Mouse (Mus musculus) kidney, adult 2 months (tissue): ENCODE data around the gene Irak1bp1. TPM values are rescaled to one million over a fixed set of nuclear protein-coding genes. Genes with fewer than 3 reads are reported as not detected.
A peak's percentile ranks its signal among the peaks of the same experiment; 100 is the strongest.

ENCODE experiments used
- DNase-seq: peaks from one replicate; pipeline ENCODE4 v3.0.0; 2021
- H3K27ac ChIP-seq: fragments of 200-500 bp; 2 replicates; pipeline ENCODE4 v1.5.1; 2012; ENCODE audit warnings: low read depth, low read length, control low read depth, inconsistent platforms; ENCODE audit not compliant: insufficient read depth
- H3K27me3 ChIP-seq: fragments of 200-500 bp; replicated peaks from 2 replicates; pipeline ENCODE4 v1.6.1; 2012; ENCODE audit warnings: mild to moderate bottlenecking, moderate library complexity, low read length, inconsistent platforms; ENCODE audit not compliant: control insufficient read depth, insufficient read depth
- H3K36me3 ChIP-seq: fragments of 200-500 bp; 2 replicates; pipeline ENCODE4 v1.6.1; 2012; ENCODE audit warnings: mild to moderate bottlenecking, moderate library complexity, low read length, inconsistent platforms; ENCODE audit not compliant: control insufficient read depth, insufficient read depth
- H3K4me1 ChIP-seq: fragments of 200-500 bp; 2 replicates; pipeline ENCODE4 v1.6.1; 2011; ENCODE audit warnings: low read length; ENCODE audit not compliant: control insufficient read depth, insufficient read depth
- H3K4me3 ChIP-seq: fragments of 200-500 bp; 2 replicates; pipeline ENCODE4 v1.5.1; 2011; ENCODE audit warnings: mild to moderate bottlenecking, low read depth, low read length, control low read depth; ENCODE audit not compliant: insufficient read depth
- CTCF ChIP-seq: fragments of 200-500 bp; conservative IDR thresholded peaks from 2 replicates; pipeline ENCODE4 v1.5.1; 2011; ENCODE audit warnings: low read depth, mild to moderate bottlenecking, control low read depth, low read length, moderate library complexity, mixed read lengths; ENCODE audit not compliant: insufficient read depth, insufficient read length
- POLR2A ChIP-seq: fragments of 200-500 bp; IDR thresholded peaks from one replicate; pipeline ENCODE4 v1.6.1; 2011; ENCODE audit warnings: low read depth, low read length, control low read depth
- WGBS: fragments of 180-500 bp; shearing (Covaris S2); methylation state at CpG from one replicate; pipeline ENCODE4 v1.1.7; 2018; 5-methylcytosine and 5-hydroxymethylcytosine counted together
- polyA plus RNA-seq: library from polyadenylated mRNA; depleted of rRNA; stranded (reverse); fragments of >200 nt; gene quantifications from 2 replicates; pipeline ENCODE4 v1.2.3, GENCODE M21; 2012

Gene Irak1bp1
- polyA plus RNA-seq, 1 experiment = 11.6 TPM

- DNase-seq = no peak
- TF ChIP-seq POLR2A (no peak), CTCF (no peak)
- no peaks in the 10 kb centered on the region for H3K4me1 ChIP-seq
- H3K4me3 ChIP-seq = no peak overlapping the region
- no peak overlapping the region for H3K27ac ChIP-seq
- H3K36me3 ChIP-seq = no peaks in the 10 kb centered on the region
- 50% methylated on average over 3 of the region's 3 CpGs for WGBS
- H3K27me3 ChIP-seq = no peaks in the 10 kb centered on the region
These were observed 25.8 kb downstream of the Irak1bp1 start for GRCm38 (mm10) chr9:82854973-82855614.

- H3K4me1 ChIP-seq = no peaks in the 10 kb centered on the region
- H3K36me3 ChIP-seq = no peaks in the 10 kb centered on the region
- DNase-seq = no peak
- no peak overlapping the region for H3K4me3 ChIP-seq
- TF ChIP-seq POLR2A (no peak), CTCF (no peak)
- 82% methylated on average over 4 of the region's 4 CpGs for WGBS
- H3K27ac ChIP-seq = no peak overlapping the region
- H3K27me3 ChIP-seq = no peaks in the 10 kb centered on the region
These were observed 26.9 kb downstream of the Irak1bp1 start for GRCm38 (mm10) chr9:82856241-82856640.

- no peak overlapping the region for H3K27ac ChIP-seq
- H3K4me3 ChIP-seq = no peak overlapping the region
- no peaks in the 10 kb centered on the region; the same call in 1 of the 2 replicates for H3K36me3 ChIP-seq
- DNase-seq = no peak
- no peaks in the 10 kb centered on the region for H3K27me3 ChIP-seq
- H3K4me1 ChIP-seq = no peaks in the 10 kb centered on the region
- 69% methylated on average over 2 of the region's 2 CpGs for WGBS
- TF ChIP-seq POLR2A = no peak
- TF ChIP-seq CTCF = no peak
These were observed 31.5 kb downstream of the Irak1bp1 start for GRCm38 (mm10) chr9:82860805-82861204.

- TF ChIP-seq CTCF (no peak), POLR2A (no peak)
- Histone ChIP-seq H3K27me3 (no peaks in the 10 kb centered on the region), H3K4me3 (no peak overlapping the region), H3K36me3 (no peaks in the 10 kb centered on the region; the same call in 1 of the 2 replicates), H3K4me1 (no peaks in the 10 kb centered on the region), H3K27ac (no peak overlapping the region)
- DNase-seq = no peak
- WGBS = 76% methylated on average over 4 of the region's 4 CpGs
These were observed 32.0 kb downstream of the Irak1bp1 start for GRCm38 (mm10) chr9:82861316-82861715.

GRCm38 (mm10) chr9:82861775-82862430, 32.6 kb downstream of the Irak1bp1 start:
- Histone ChIP-seq H3K36me3 (no peaks in the 10 kb centered on the region; the same call in none of the 2 replicates), H3K4me3 (no peak overlapping the region), H3K27me3 (no peaks in the 10 kb centered on the region), H3K27ac (no peak overlapping the region), H3K4me1 (no peaks in the 10 kb centered on the region)
- DNase-seq = no peak
- WGBS = 90% methylated on average over 3 of the region's 3 CpGs
- TF ChIP-seq POLR2A = no peak
- TF ChIP-seq CTCF = no peak

GRCm38 (mm10) chr9:82866121-82866520, 36.8 kb downstream of the Irak1bp1 start:
- DNase-seq = no peak
- Histone ChIP-seq H3K4me1 (no peaks in the 10 kb centered on the region), H3K27ac (no peak overlapping the region), H3K4me3 (no peak overlapping the region), H3K36me3 (peaks cover under 1% of the 10 kb centered on the region), H3K27me3 (no peaks in the 10 kb centered on the region)
- WGBS = 83% methylated on average over 1 of the region's 1 CpGs
- no peak for TF ChIP-seq CTCF

- peak; percentile 43 for DNase-seq
- Histone ChIP-seq H3K27ac (no peak overlapping the region), H3K27me3 (no peaks in the 10 kb centered on the region), H3K4me3 (no peak overlapping the region), H3K4me1 (no peaks in the 10 kb centered on the region), H3K36me3 (peaks cover 3% of the 10 kb centered on the region)
- no peak for TF ChIP-seq CTCF
- WGBS = 26% methylated on average over 3 of the region's 3 CpGs
These were observed 38.4 kb downstream of the Irak1bp1 start for GRCm38 (mm10) chr9:82867698-82868097.
